Mouse (Mus musculus) forebrain, embryonic 10.5 days (tissue): Measurements from ENCODE around the gene Rhcg. TPM values are rescaled to one million over a fixed set of nuclear protein-coding genes. Genes with fewer than 3 reads are reported as not detected.

ENCODE experiments used
- DNase-seq: peaks from one replicate; pipeline ENCODE4 v3.0.0-alpha.2; 2017; ENCODE audit warnings: low spot score; ENCODE audit errors: extremely low spot score
- H3K27ac ChIP-seq: fragments of 300-500 bp; sonication (generic); 2 replicates; pipeline ENCODE4 v1.5.1; 2016; ENCODE audit warnings: mild to moderate bottlenecking
- H3K27me3 ChIP-seq: fragments of 300-500 bp; sonication (generic); 2 replicates; pipeline ENCODE4 v1.6.1; 2016; ENCODE audit warnings: mild to moderate bottlenecking; ENCODE audit not compliant: poor library complexity, severe bottlenecking
- H3K36me3 ChIP-seq: fragments of 300-500 bp; sonication (generic); replicated peaks from 2 replicates; pipeline ENCODE4 v1.6.1; 2016; ENCODE audit warnings: mild to moderate bottlenecking, moderate library complexity
- H3K4me1 ChIP-seq: fragments of 300-500 bp; sonication (generic); 2 replicates; pipeline ENCODE4 v1.6.1; 2016
- H3K4me3 ChIP-seq: fragments of 300-500 bp; sonication (generic); 2 replicates; pipeline ENCODE4 v1.5.1; 2016; ENCODE audit warnings: mild to moderate bottlenecking, moderate library complexity
- H3K9me3 ChIP-seq: fragments of 300-500 bp; sonication (generic); 2 replicates; pipeline ENCODE4 v1.6.1; 2016; ENCODE audit warnings: mild to moderate bottlenecking, moderate library complexity
- WGBS: fragments of 180-500 bp; shearing (Covaris S2); methylation state at CpG from one replicate; pipeline ENCODE4 v1.1.7; 2016; 5-methylcytosine and 5-hydroxymethylcytosine counted together
- polyA plus RNA-seq: library from polyadenylated mRNA; unstranded; fragments of >200 nt; fragmentation: Nextera tagmentation; extraction: Ambion mirVana; gene quantifications from 2 replicates; pipeline ENCODE4 v1.2.1, GENCODE M21; 2016

Gene Rhcg
- 2.4 and 3.3 TPM in 2 replicates for polyA plus RNA-seq

- Histone ChIP-seq H3K4me1 (peaks cover 13% of the 10 kb centered on the region), H3K4me3 (peak within 1 kb of the TSS; percentile 40), H3K9me3 (no peaks in the 10 kb centered on the region), H3K36me3 (no peaks in the 10 kb centered on the region), H3K27ac (no peak within 1 kb of the TSS), H3K27me3 (peaks cover 69% of the 10 kb centered on the region)
- DNase-seq = no peak
- 10% methylated on average over 33 of the region's 33 CpGs for WGBS
These were observed at the start of gene Rhcg for GRCm38 (mm10) chr7:79617418-79617817. Gene Rhcg (minus strand): TSS chr7:79617657.

DNA sequence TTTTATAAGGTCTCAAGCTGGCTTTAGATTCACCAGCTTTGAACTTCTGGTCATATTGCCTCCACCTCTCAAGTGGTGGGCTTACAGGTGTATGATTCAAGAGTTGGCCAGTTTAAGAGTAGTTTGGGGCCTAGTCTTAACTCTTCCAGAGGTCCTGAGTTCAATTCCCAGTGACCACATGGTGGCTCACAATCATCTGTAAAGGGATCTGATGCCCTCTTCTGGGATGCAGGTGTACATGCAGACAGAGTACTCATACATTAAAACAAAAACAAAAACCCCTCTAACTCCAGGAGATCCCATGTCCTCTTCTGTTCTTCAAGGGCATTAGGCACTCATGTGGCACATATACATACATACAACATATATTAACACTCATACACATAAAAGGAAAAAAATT is 49.2 kb upstream of the Rhcg start:
- peaks cover 95% of the 10 kb centered on the region for H3K36me3 ChIP-seq
- no peak overlapping the region for H3K27ac ChIP-seq
- H3K4me1 ChIP-seq = peaks cover 25% of the 10 kb centered on the region
- no peaks in the 10 kb centered on the region for H3K27me3 ChIP-seq
- no peak for DNase-seq
- no peak overlapping the region for H3K4me3 ChIP-seq
- H3K9me3 ChIP-seq = no peaks in the 10 kb centered on the region

DNA sequence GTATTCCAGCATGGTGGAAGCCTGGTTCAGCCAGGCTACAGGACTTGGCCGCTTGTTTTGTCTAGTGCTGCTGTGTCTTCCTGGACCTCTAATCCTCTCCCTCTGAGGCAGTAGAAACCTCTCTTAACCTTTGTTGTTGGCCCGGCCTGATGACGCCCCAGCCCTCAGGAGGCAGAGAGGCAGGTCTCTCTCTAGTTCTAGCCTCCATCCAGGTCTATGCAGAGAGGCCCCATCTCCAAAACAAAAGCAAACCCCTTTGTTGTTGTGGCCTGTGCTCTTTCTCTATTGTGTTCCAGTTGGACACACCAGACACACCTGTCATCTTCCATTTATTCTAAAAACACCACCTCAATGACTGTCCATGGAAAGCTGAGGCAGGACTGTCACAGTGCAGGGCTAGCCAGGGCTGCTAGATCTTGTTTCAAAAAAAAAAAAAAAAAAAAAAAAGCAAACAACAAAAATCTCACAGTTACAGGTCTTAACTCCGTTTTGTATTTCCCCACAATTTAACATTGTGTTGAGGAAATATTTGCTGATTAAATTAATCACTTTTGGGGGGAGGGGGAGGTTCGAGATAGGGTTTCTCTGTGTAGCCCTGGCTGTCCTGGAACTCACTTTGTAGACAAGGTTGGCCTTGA is 43.9 kb upstream of the Rhcg start:
- Histone ChIP-seq H3K27me3 (no peaks in the 10 kb centered on the region), H3K36me3 (peaks cover 42% of the 10 kb centered on the region), H3K9me3 (no peaks in the 10 kb centered on the region), H3K4me3 (peak overlapping the region; percentile 100), H3K27ac (peak overlapping the region; percentile 96), H3K4me1 (peaks cover 44% of the 10 kb centered on the region)
- DNase-seq = no peak
- WGBS = 17% methylated on average over 5 of the region's 5 CpGs

DNA sequence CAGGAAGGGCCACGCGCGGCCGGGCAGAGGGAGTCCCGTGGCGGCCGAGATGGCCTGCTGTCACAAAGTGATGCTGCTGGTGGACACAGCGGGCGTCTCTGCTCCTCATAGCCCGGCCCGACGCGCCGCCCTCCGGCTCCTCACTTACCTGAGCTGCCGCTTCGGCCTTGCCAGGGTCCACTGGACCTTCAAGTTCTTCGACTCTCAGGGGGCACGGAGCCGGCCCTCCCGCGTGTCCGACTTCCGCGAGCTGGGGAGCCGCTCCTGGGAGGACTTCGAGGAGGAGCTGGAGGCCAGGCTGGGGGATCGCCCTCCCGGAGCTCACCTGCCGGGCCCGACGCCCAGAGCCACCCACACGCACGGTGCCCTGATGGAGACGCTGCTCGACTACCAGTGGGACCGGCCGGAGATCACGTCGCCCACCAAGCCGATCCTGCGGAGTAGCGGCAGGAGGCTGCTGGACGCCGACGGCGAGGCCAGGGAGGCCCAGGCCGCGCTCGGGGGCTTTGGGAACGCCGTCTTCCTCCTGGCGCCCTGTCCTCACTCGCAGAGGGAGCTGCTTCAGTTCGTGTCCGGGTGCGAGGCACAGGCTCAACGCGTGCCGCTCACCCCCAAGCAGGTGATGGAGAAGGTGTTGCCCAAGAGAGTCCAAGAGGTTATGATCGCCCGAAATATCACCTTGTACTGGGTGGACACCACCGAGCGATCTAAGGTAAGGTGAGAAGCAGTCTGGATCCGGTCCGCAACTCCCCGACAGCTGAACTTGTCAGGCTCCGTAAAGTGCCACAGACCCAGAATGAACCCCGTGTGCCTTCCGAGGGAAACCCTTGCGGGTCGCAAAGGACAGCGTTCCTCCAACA is 43.1 kb upstream of the Rhcg start:
- Histone ChIP-seq H3K4me3 (peak overlapping the region; percentile 100), H3K36me3 (peaks cover 33% of the 10 kb centered on the region), H3K27ac (peak overlapping the region; percentile 96), H3K4me1 (peaks cover 44% of the 10 kb centered on the region), H3K27me3 (no peaks in the 10 kb centered on the region), H3K9me3 (no peaks in the 10 kb centered on the region)
- under 1% methylated on average over 73 of the region's 73 CpGs for WGBS
- peak; percentile 34 for DNase-seq

DNA sequence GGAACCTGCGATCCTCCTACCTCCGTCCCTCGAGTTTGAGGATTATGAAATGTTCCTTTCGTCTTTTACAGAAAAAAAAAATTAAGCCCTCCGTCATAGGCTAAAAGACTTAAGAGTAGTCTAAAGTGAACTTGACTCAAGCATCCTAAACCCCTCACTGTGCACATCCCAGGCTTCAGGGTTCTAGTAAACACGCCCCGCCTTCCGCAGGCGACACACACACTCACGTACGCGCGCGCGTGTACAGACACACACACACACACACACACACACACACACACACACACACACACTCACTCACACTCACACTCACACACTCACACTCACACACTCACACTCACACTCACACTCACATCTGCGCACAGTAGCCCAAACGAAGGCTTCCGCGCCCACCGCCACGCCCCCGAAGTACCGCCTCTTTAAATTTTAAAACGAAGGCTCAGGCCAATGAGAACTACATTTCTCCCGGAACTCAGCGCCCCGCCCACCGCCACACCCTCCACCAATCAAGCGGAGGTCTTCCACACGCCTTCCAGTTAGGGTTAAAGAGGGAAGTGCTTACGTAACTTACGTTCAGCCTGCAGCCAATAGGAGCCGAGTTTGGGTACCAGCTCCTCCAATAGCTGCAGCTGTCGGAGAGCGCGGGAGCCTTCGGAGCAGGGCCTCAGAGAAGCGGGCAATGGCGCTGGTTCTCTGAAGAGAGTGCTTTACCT is 42.3 kb upstream of the Rhcg start, which contains the start of gene Ticrr:
Ticrr (plus strand) TSS at position 619 of the 713 bp plus-strand sequence.
- WGBS = under 1% methylated on average over 39 of the region's 39 CpGs

GRCm38 (mm10) chr7:79654586-79654985 is 37.1 kb upstream of the Rhcg start:
- DNase-seq = no peak
- H3K4me3 ChIP-seq = no peak overlapping the region
- WGBS = 6% methylated on average over 1 of the region's 1 CpGs
- H3K9me3 ChIP-seq = no peaks in the 10 kb centered on the region
- no peaks in the 10 kb centered on the region for H3K27me3 ChIP-seq
- peaks cover 15% of the 10 kb centered on the region for H3K4me1 ChIP-seq
- H3K36me3 ChIP-seq = no peaks in the 10 kb centered on the region
- no peak overlapping the region for H3K27ac ChIP-seq

More for the DNA sequence above, 42.3 kb upstream of the Rhcg start, which contains the start of gene Ticrr:
- DNase-seq = peak; percentile 99
- no peaks in the 10 kb centered on the region for H3K9me3 ChIP-seq
- H3K4me1 ChIP-seq = peaks cover 44% of the 10 kb centered on the region
- H3K4me3 ChIP-seq = peak within 1 kb of the TSS; percentile 100
- H3K27me3 ChIP-seq = no peaks in the 10 kb centered on the region
- peak within 1 kb of the TSS; percentile 96 for H3K27ac ChIP-seq
- peaks cover 25% of the 10 kb centered on the region for H3K36me3 ChIP-seq

DNA sequence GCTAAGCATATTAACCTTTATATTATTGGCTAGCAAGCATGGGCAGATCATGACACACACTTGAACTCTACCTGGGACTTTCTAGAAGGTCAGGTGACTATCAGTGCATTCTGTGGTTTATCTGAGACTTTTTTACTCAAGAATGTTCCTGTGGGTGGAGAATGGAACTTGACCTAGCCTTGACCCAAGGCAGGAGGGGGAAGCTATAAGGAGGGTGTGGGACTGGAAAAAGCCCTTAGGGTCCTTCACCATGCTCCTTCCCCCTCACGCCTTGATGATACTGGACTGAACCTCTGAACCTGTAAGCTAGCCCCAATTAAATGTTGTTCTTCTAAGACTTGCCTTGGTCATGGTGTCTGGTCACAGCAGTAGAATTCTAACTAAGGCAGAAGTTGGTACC is 36.7 kb upstream of the Rhcg start:
- 77% methylated on average over 1 of the region's 1 CpGs for WGBS
- Histone ChIP-seq H3K27me3 (no peaks in the 10 kb centered on the region), H3K27ac (no peak overlapping the region), H3K4me1 (peaks cover 11% of the 10 kb centered on the region), H3K4me3 (no peak overlapping the region), H3K36me3 (no peaks in the 10 kb centered on the region), H3K9me3 (no peaks in the 10 kb centered on the region)
- no peak for DNase-seq

GRCm38 (mm10) chr7:79649005-79649404 is 31.5 kb upstream of the Rhcg start:
- no peaks in the 10 kb centered on the region for H3K9me3 ChIP-seq
- no peak overlapping the region for H3K27ac ChIP-seq
- H3K27me3 ChIP-seq = no peaks in the 10 kb centered on the region
- DNase-seq = peak; percentile 46
- WGBS = 9% methylated on average over 3 of the region's 3 CpGs
- no peaks in the 10 kb centered on the region for H3K36me3 ChIP-seq
- H3K4me3 ChIP-seq = no peak overlapping the region
- H3K4me1 ChIP-seq = 0 out of 2 replicates have a peak, but pooled peaks cover 7% of the 10 kb centered on the region

DNA sequence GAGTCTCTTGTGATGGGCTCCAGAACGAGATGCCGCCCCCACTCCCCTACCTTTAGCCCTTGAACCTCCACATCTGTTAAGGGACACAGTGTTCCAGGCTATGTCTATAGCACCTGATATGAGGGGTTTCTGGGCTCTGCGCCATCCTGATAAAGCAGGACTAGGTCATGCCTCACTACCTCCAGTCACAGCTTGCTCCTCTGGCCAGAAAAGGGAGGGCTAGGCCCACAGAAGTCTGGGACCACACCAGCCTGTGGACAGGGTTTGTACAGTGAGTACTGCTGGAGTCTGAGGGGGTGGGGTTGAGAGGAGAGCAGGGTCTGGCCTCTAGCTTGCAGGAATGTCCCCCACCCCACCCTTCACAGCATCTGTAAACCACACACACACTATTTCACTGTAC is 29.8 kb upstream of the Rhcg start:
- 84% methylated on average over 3 of the region's 3 CpGs for WGBS
- DNase-seq = no peak
- H3K4me1 ChIP-seq = 0 out of 2 replicates have a peak, but pooled peaks cover 7% of the 10 kb centered on the region
- no peak overlapping the region for H3K4me3 ChIP-seq
- H3K27me3 ChIP-seq = peaks cover 1% of the 10 kb centered on the region; the same call in 1 of the 2 replicates
- H3K36me3 ChIP-seq = no peaks in the 10 kb centered on the region
- H3K9me3 ChIP-seq = no peaks in the 10 kb centered on the region
- H3K27ac ChIP-seq = no peak overlapping the region

DNA sequence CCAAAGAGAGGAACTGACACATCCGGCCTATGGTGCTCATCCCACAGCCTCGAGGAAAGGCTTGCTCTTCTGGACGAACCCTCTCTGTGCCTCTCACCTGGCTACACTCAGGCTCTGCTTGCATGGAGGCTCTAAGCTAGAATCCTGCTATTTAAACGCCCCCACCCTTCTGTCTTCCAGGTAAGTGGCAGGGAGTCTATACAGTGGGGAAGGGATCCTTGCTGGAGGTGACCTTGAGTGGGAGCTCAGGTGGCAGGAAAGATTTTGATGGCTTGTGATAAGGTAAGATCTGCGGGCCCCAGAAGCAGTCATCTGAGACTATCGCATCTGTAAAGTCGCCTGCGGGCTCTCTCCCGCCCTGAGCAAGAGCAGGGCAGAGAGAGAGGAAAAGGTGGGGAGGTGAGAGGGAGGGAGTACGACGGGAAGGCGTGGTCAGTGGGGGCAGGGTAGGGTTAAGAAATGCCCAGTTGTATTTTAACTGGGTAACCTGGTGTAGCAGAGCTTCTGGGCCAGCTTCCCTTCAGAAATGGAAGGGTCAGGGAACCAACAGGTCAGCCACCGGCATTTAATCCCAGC is 14.4 kb upstream of the Rhcg start:
- Histone ChIP-seq H3K27me3 (peaks cover 15% of the 10 kb centered on the region), H3K27ac (no peak overlapping the region), H3K9me3 (no peaks in the 10 kb centered on the region), H3K4me3 (no peak overlapping the region), H3K4me1 (peaks cover 5% of the 10 kb centered on the region; the same call in 1 of the 2 replicates), H3K36me3 (no peaks in the 10 kb centered on the region)
- no peak for DNase-seq
- 26% methylated on average over 13 of the region's 13 CpGs for WGBS

- WGBS = 77% methylated on average over 4 of the region's 4 CpGs
These were observed 10.9 kb upstream of the Rhcg start for GRCm38 (mm10) chr7:79628271-79628913.

GRCm38 (mm10) chr7:79626170-79626569 is 8.7 kb upstream of the Rhcg start:
- DNase-seq = no peak
- Histone ChIP-seq H3K36me3 (no peaks in the 10 kb centered on the region), H3K4me1 (no peaks in the 10 kb centered on the region), H3K27me3 (no peaks in the 10 kb centered on the region), H3K27ac (no peak overlapping the region), H3K9me3 (no peaks in the 10 kb centered on the region), H3K4me3 (no peak overlapping the region)
- WGBS = 85% methylated on average over 5 of the region's 5 CpGs

More at GRCm38 (mm10) chr7:79628271-79628913, 10.9 kb upstream of the Rhcg start:
- Histone ChIP-seq H3K9me3 (no peaks in the 10 kb centered on the region), H3K27ac (no peak overlapping the region), H3K36me3 (no peaks in the 10 kb centered on the region), H3K4me1 (peaks cover 5% of the 10 kb centered on the region; the same call in 1 of the 2 replicates), H3K27me3 (peaks cover 15% of the 10 kb centered on the region), H3K4me3 (no peak overlapping the region)
- no peak for DNase-seq
